Mouse (Mus musculus) hindbrain, postnatal 0 days (tissue): Measurements from ENCODE around the gene Dip2c. TPM values are rescaled to one million over a fixed set of nuclear protein-coding genes. Genes with fewer than 3 reads are reported as not detected.

Source experiments
- ATAC-seq: fragments of 200-750 bp; cut with Nextera tagmentation; 2 replicates; pipeline ENCODE4 v1.8.0; 2017; ENCODE audit warnings: mild to moderate bottlenecking, moderate TSS enrichment, moderate library complexity
- DNase-seq: peaks from one replicate; pipeline ENCODE4 v3.0.0-alpha.2; 2015; ENCODE audit warnings: low spot score
- H3K27ac ChIP-seq: fragments of 300-500 bp; sonication (generic); 2 replicates; pipeline ENCODE4 v1.5.1; 2014; ENCODE audit warnings: mild to moderate bottlenecking
- H3K27me3 ChIP-seq: fragments of 300-500 bp; sonication (generic); 2 replicates; pipeline ENCODE4 v1.6.1; 2014; ENCODE audit warnings: low read length, mixed read lengths; ENCODE audit not compliant: insufficient read depth
- H3K36me3 ChIP-seq: fragments of 300-500 bp; sonication (generic); 2 replicates; pipeline ENCODE4 v1.6.1; 2014; ENCODE audit warnings: low read length, mixed read lengths; ENCODE audit not compliant: insufficient read depth
- H3K4me1 ChIP-seq: fragments of 300-500 bp; sonication (generic); 2 replicates; pipeline ENCODE4 v1.6.1; 2014; ENCODE audit warnings: antibody characterized with exemption, low read length, mixed read lengths; ENCODE audit not compliant: insufficient read depth
- H3K4me2 ChIP-seq: fragments of 300-500 bp; sonication (generic); 2 replicates; pipeline ENCODE4 v1.6.1; 2014; ENCODE audit warnings: low read depth, mild to moderate bottlenecking, low read length, moderate library complexity, mixed read lengths
- H3K4me3 ChIP-seq: fragments of 300-500 bp; sonication (generic); 2 replicates; pipeline ENCODE4 v1.5.1; 2014; ENCODE audit warnings: low read length
- H3K9ac ChIP-seq: fragments of 300-500 bp; sonication (generic); replicated peaks from 2 replicates; pipeline ENCODE4 v1.6.1; 2014; ENCODE audit warnings: mild to moderate bottlenecking, low read length, moderate library complexity, mixed read lengths
- H3K9me3 ChIP-seq: fragments of 300-500 bp; sonication (generic); 2 replicates; pipeline ENCODE4 v1.6.1; 2016; ENCODE audit warnings: low read length, mixed read lengths
- CTCF ChIP-seq: IDR thresholded peaks from 2 replicates; pipeline ENCODE4 v1.5.1; 2016; ENCODE audit warnings: antibody characterized with exemption, control low read depth, low read depth
- WGBS: fragments of 180-500 bp; shearing (Covaris S2); extraction: QIAGEN DNeasy Blood & Tissue Kit; methylation state at CpG from one replicate; pipeline ENCODE4 v1.1.7; 2014; 5-methylcytosine and 5-hydroxymethylcytosine counted together
- polyA plus RNA-seq: library from polyadenylated mRNA; unstranded; fragments of >200 nt; fragmentation: Nextera tagmentation; extraction: Ambion mirVana; gene quantifications from 2 replicates; pipeline ENCODE4 v1.2.1, GENCODE M21; 2015
- total RNA-seq: library from RNA; depleted of rRNA; stranded (reverse); fragments of >200 nt; gene quantifications from 2 replicates; pipeline ENCODE4 v1.2.3, GENCODE M21; 2014

Dip2c gene
- total and polyA plus RNA-seq, 2 experiments from 2014 or later: 9.2 to 73.6 TPM

DNA sequence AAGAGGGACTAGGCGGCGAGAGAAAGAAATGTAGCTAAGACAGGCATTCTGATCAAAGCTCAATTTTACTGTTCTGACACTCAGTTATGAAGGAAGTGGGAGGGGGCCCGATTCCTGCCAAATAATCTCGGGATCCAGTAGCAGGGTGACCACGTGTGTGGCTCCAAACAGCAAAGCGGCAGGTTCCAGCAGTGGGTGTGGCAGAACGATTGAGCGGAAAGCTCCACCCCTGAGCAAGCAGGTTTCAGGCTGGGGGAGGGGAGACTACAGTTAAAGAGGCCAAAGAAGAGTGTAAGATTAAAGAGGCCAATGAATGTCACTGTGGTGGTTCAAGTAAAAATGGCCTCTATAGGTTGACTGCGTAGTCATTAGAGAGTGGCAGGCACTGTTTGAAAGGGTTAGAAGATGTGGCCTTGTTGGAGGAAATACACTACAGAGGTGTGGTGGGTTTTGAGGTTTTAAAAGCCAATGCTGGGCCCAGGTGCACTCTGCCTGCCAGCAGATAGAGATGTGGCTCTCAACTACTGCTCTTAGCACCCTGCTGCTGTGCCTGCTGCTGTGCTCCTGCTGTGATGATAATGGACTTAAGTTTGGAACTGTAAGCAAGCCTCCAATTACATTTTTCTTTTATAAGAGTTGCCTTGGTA, 271.5 kb downstream of the Dip2c start:
- no peak overlapping the region for H3K4me3 ChIP-seq
- H3K27me3 ChIP-seq: no peaks in the 10 kb centered on the region
- H3K9me3 ChIP-seq: no peaks in the 10 kb centered on the region
- no peak overlapping the region for H3K27ac ChIP-seq
- no peaks in the 10 kb centered on the region for H3K36me3 ChIP-seq
- H3K4me2 ChIP-seq: no peak overlapping the region
- no peaks in the 10 kb centered on the region for H3K4me1 ChIP-seq
- 22% methylated on average over 9 of the region's 9 CpGs for WGBS
- DNase-seq (no peak), ATAC-seq (peak; percentile 43)
- TF ChIP-seq CTCF: no peak
- H3K9ac ChIP-seq: no peak overlapping the region

DNA sequence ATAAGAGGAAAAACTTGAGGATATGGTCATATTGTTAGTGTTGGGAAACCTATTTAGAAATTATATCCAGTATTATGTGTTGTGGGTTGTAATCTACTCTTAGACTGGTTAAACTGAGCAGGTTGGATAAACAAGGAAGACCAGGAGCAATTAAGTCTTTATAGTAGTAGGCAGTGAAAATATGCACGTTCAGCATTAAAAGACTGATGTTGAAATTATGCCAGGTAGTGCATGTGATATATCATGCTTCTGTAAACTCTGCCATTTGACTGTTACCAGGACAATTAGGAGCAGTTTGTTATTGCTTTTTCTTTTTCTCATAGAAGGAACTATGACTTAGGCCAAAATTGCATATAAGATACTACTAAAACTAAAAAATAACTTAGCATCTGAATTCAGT, 285.8 kb downstream of the Dip2c start:
- Histone ChIP-seq H3K9me3 (no peaks in the 10 kb centered on the region), H3K4me3 (no peak overlapping the region), H3K4me1 (no peaks in the 10 kb centered on the region), H3K27me3 (no peaks in the 10 kb centered on the region), H3K36me3 (peaks cover 14% of the 10 kb centered on the region; the same call in 1 of the 2 replicates), H3K9ac (no peak overlapping the region), H3K4me2 (no peak overlapping the region), H3K27ac (no peak overlapping the region)
- no peak for ATAC-seq
- 81% methylated on average over 1 of the region's 1 CpGs for WGBS
- no peak for DNase-seq
- no peak for TF ChIP-seq CTCF

- WGBS: 7% methylated on average over 2 of the region's 2 CpGs
- Histone ChIP-seq H3K4me3 (no peak overlapping the region), H3K9ac (no peak overlapping the region), H3K4me2 (no peak overlapping the region), H3K4me1 (no peaks in the 10 kb centered on the region), H3K9me3 (no peaks in the 10 kb centered on the region), H3K27ac (no peak overlapping the region), H3K36me3 (peaks cover 14% of the 10 kb centered on the region; the same call in 1 of the 2 replicates), H3K27me3 (no peaks in the 10 kb centered on the region)
- peak; percentile 47 for TF ChIP-seq CTCF
- no peak for ATAC-seq
- peak; percentile 31 for DNase-seq
Measured at GRCm38 (mm10) chr13:9562921-9563320, 286.6 kb downstream of the Dip2c start.

GRCm38 (mm10) chr13:9568852-9569251, 292.5 kb downstream of the Dip2c start:
- H3K27ac ChIP-seq: no peak overlapping the region
- no peak overlapping the region for H3K4me3 ChIP-seq
- H3K36me3 ChIP-seq: peaks cover 24% of the 10 kb centered on the region; the same call in 1 of the 2 replicates
- ATAC-seq (no peak), DNase-seq (no peak)
- H3K4me1 ChIP-seq: no peaks in the 10 kb centered on the region
- no peaks in the 10 kb centered on the region for H3K27me3 ChIP-seq
- no peak overlapping the region for H3K4me2 ChIP-seq
- TF ChIP-seq CTCF: no peak
- no peaks in the 10 kb centered on the region for H3K9me3 ChIP-seq
- 83% methylated on average over 5 of the region's 5 CpGs for WGBS
- no peak overlapping the region for H3K9ac ChIP-seq

- Histone ChIP-seq H3K4me1 (no peaks in the 10 kb centered on the region), H3K27ac (no peak overlapping the region), H3K9me3 (no peaks in the 10 kb centered on the region), H3K36me3 (peaks cover 5% of the 10 kb centered on the region; the same call in 1 of the 2 replicates), H3K4me3 (no peak overlapping the region), H3K27me3 (no peaks in the 10 kb centered on the region), H3K9ac (no peak overlapping the region), H3K4me2 (no peak overlapping the region)
- no peak for TF ChIP-seq CTCF
- 78% methylated on average over 4 of the region's 4 CpGs for WGBS
- DNase-seq (no peak), ATAC-seq (no peak)
Measured at GRCm38 (mm10) chr13:9576686-9577085, 300.4 kb downstream of the Dip2c start.

DNA sequence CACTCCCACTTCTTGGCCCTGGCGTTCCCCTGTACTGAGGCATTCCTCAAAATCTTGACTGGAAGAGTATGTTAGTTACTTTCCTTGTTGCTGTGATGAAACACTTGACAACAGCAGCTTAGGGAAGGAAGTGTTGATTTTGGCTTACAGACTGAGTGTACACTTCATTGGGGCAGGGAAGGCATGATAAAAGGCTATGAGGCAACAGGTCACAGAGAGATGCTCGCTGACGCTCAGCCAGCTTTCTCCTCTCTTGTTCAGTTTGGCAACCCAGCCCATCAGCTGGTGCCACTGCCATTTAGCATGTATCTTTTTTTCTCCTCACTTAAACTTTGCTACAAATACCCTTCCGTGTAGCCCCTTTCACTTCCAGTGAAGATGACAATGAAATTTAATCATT, 302.1 kb downstream of the Dip2c start:
- H3K36me3 ChIP-seq: no peaks in the 10 kb centered on the region; the same call in 1 of the 2 replicates
- no peak overlapping the region for H3K9ac ChIP-seq
- no peaks in the 10 kb centered on the region for H3K27me3 ChIP-seq
- DNase-seq (no peak), ATAC-seq (peak; percentile 59; the same call in 1 of the 2 replicates)
- no peak overlapping the region for H3K27ac ChIP-seq
- no peaks in the 10 kb centered on the region for H3K9me3 ChIP-seq
- no peak for TF ChIP-seq CTCF
- H3K4me2 ChIP-seq: no peak overlapping the region
- WGBS: 75% methylated on average over 4 of the region's 4 CpGs
- no peak overlapping the region for H3K4me3 ChIP-seq
- H3K4me1 ChIP-seq: no peaks in the 10 kb centered on the region

GRCm38 (mm10) chr13:9581821-9582220, 305.5 kb downstream of the Dip2c start:
- Histone ChIP-seq H3K4me3 (no peak overlapping the region), H3K4me1 (no peaks in the 10 kb centered on the region)

More at GRCm38 (mm10) chr13:9581821-9582220, 305.5 kb downstream of the Dip2c start:
- TF ChIP-seq CTCF: no peak
- no peaks in the 10 kb centered on the region; the same call in 1 of the 2 replicates for H3K36me3 ChIP-seq
- no peak overlapping the region for H3K27ac ChIP-seq
- H3K27me3 ChIP-seq: no peaks in the 10 kb centered on the region
- no peak for ATAC-seq
- no peak overlapping the region for H3K4me2 ChIP-seq
- no peak for DNase-seq
- no peak overlapping the region for H3K9ac ChIP-seq
- H3K9me3 ChIP-seq: no peaks in the 10 kb centered on the region
